Mouse (Mus musculus) lung, adult 2 months (tissue): ENCODE results near the gene Ptpn11.

Experiments
- CTCF ChIP-seq: fragments of 200-500 bp; IDR thresholded peaks from 2 replicates; pipeline ENCODE4 v1.5.1; 2011; ENCODE audit warnings: mild to moderate bottlenecking, low read length, control low read depth; ENCODE audit not compliant: insufficient read depth
- POLR2A ChIP-seq: fragments of 200-500 bp; IDR thresholded peaks from 2 replicates; pipeline ENCODE4 v1.6.1; 2011; ENCODE audit warnings: low read depth, mild to moderate bottlenecking, control low read depth, low read length, borderline replicate concordance; ENCODE audit errors: extremely low read depth

DNA sequence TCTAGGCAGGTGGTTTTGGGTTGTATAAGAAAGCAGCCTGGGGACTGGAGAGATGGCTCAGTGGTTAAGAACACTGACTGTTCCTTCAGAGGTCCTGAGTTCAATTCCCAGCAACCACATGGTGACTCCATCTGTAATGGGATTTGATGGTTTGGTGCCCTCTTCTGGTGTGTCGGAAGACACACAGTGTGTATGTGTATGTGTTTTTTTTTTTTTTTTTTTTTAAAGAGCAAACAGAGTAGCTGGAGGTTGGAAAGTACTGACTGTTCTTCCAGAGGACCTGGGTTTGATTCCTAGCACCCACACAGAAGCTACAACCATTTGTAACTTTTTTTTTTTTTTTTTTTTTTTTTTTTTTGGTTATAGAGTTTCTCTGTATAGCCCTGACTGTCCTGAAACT is 41.6 kb upstream of the Ptpn11 start:
- TF ChIP-seq CTCF (no peak), POLR2A (no peak)
